Mouse (Mus musculus) liver, adult 2 months (tissue): ENCODE data around the gene Suz12.

Source experiments
- CTCF ChIP-seq: fragments of 200-500 bp; IDR thresholded peaks from 2 replicates; pipeline ENCODE4 v1.5.1; 2011; ENCODE audit warnings: low read depth, low read length, control low read depth
- POLR2A ChIP-seq: fragments of 200-500 bp; IDR thresholded peaks from 2 replicates; pipeline ENCODE4 v1.6.1; 2011; ENCODE audit warnings: low read length, control low read depth; ENCODE audit not compliant: insufficient read depth; ENCODE audit errors: extremely low read depth

GRCm38 (mm10) chr11:80054659-80055058, 61.8 kb downstream of the Suz12 start:
- no peak for TF ChIP-seq CTCF
- no peak for TF ChIP-seq POLR2A
